Mouse (Mus musculus): ENCODE data around the gene Fasn. TPM values are rescaled to one million over a fixed set of nuclear protein-coding genes. Genes with fewer than 3 reads are reported as not detected.
"Not testable (repeated sequence)": the region's sequence is repeated elsewhere in the genome, so short reads cannot be mapped to it uniquely, and the experiment has no call there.

The Fasn gene
- polyA plus RNA-seq, 1 experiment from 2014 or later, result 97.4 TPM

DNA sequence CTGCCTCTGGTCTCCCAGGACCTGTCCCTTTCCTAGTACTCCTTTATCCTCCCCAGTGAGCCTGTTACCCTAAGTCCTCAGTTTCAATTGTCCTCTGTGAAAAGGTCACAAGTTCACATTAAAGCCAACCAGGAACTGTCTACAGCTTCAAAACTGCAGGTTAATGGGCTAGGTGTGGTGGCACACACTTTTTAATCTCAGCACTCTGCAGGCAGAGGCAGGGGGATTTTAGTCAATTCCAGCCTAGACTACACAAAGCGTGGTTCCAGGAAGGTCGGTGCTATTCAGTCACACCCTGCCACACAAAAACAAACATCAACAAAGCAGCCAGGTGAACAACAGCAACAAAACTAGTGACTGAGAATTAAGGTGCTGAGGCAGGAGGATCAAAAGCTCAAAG lies 27.2 kb upstream of the Fasn start:
- Histone ChIP-seq H3K9me3 (ENCODE audit: control insufficient read depth, low read length) (no peaks in the 10 kb centered on the region), H3K4me3 (replicated peaks; ENCODE audit: low read length) (no peak overlapping the region), H3K36me3 (ENCODE audit: control insufficient read depth, insufficient read depth) (no peaks in the 10 kb centered on the region), H3K4me1 (replicated peaks; ENCODE audit: control insufficient read depth, insufficient read depth, low read length) (no peaks in the 10 kb centered on the region), H3K9ac (replicated peaks; ENCODE audit: low read depth, low read length) (no peak overlapping the region), H3K4me2 (ENCODE audit: low read length) (no peak overlapping the region), H3K27ac (ENCODE audit: low read length) (no peak overlapping the region), H3K27me3 (replicated peaks; ENCODE audit: control insufficient read depth, insufficient read depth, low read length) (no peaks in the 10 kb centered on the region)
- ATAC-seq, result no peak
- 66% methylated on average over 2 of the region's 2 CpGs for WGBS

DNA sequence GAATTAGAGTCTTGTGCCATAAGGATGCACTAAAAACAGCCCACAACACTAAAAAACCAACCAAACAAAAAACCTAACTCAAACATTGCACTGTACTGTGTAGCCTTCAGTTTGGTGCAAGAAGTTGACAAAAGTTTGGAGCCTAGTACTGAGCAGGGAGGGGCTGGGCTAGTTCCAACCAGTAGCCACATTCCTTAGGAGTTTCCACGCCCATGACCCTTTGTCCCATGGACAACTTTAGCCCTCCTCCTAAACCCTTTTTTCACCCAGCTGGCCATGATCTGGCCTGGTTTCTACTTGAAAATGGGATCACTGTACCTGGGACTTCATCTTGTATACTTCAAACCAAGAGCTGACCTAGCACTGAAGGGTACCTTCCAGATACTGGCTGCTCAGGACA lies 26.8 kb upstream of the Fasn start:
- Histone ChIP-seq H3K4me2 (ENCODE audit: low read length) (no peak overlapping the region), H3K27ac (ENCODE audit: low read length) (no peak overlapping the region), H3K4me1 (replicated peaks; ENCODE audit: control insufficient read depth, insufficient read depth, low read length) (no peaks in the 10 kb centered on the region), H3K9ac (replicated peaks; ENCODE audit: low read depth, low read length) (no peak overlapping the region), H3K9me3 (ENCODE audit: control insufficient read depth, low read length) (no peaks in the 10 kb centered on the region), H3K4me3 (replicated peaks; ENCODE audit: low read length) (no peak overlapping the region), H3K36me3 (ENCODE audit: control insufficient read depth, insufficient read depth) (no peaks in the 10 kb centered on the region), H3K27me3 (replicated peaks; ENCODE audit: control insufficient read depth, insufficient read depth, low read length) (no peaks in the 10 kb centered on the region)
- ATAC-seq, result no peak
- 100% methylated on average over 1 of the region's 1 CpGs for WGBS

DNA sequence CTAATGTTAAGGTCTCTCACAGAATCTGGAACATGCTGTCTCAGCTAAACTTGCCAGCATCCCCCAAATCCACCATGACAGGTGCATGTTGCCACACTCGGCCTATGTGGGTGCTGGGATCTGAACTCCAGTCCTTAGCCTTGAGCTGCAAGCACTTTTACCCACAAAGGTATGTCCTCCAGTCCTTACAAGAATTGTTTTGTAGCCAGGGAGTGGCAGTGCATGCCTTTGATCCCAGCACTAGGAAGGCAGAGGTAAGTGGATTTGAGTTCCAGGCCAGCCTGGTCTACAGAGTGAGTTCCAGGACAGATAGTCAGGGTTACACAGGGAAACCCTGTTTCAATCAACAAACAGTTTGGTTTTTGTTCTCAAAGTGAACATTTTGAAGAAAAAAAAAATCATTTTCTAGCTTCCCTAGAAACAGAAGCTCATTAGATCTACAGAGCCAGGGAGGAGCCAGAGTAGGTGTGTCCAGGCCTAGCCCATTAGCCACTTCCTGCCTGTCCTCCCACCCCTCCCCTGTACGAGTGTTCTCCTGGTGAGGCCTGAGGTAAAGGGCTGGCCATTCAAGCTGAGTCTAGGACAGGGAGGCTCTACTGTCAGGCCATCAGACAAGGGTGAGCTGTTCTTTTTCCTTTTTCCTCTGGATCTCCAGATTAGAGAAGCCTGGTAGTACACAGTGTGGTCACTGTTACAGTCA lies 26.1 kb upstream of the Fasn start:
- H3K4me1 ChIP-seq (replicated peaks; ENCODE audit: control insufficient read depth, insufficient read depth, low read length), result no peaks in the 10 kb centered on the region
- H3K27ac ChIP-seq (ENCODE audit: low read length), result no peak overlapping the region
- no peak overlapping the region for H3K4me3 ChIP-seq (replicated peaks; ENCODE audit: low read length)
- H3K36me3 ChIP-seq (ENCODE audit: control insufficient read depth, insufficient read depth), result no peaks in the 10 kb centered on the region
- H3K27me3 ChIP-seq (replicated peaks; ENCODE audit: control insufficient read depth, insufficient read depth, low read length), result no peaks in the 10 kb centered on the region
- no peak overlapping the region for H3K9ac ChIP-seq (replicated peaks; ENCODE audit: low read depth, low read length)
- WGBS, result 72% methylated on average over 2 of the region's 2 CpGs
- H3K4me2 ChIP-seq (ENCODE audit: low read length), result no peak overlapping the region
- no peaks in the 10 kb centered on the region for H3K9me3 ChIP-seq (ENCODE audit: control insufficient read depth, low read length)
- ATAC-seq, result no peak

DNA sequence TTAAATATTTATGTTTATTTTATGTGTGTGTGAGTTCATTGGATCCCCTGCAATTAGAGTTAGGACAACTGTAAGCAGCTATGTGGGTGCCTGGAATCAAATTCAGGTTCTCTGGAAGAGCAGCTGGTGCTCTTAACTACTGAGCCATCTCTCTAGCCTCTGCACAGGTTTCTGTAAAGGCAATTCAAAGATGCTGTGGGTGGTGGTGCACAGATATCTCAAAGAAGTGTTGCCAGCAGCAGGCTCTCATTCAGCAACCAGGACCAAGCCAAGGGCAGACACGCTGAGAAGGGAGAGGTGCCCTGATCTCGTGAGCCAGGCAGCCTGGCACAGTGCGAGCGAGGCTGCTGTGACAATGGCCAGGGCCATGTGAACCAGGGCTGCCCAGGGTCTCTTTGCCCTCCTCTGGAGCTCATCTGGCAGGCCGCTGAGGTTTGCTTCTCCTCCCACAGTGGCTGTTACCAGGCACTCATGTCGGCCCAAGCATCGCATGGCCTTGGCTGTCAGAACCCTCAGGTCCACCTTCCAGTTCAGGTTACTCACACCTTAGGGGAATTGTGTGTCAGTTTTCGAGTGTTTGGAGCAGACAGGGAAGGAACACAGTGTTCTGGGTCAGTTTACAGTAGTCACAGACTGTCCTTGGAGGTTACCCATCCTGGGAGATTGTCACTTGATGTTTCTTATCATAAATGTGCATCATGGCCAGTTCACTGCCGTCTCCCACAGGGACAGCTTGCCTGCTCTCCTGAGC lies 22.6 kb upstream of the Fasn start:
- WGBS, result 95% methylated on average over 9 of the region's 9 CpGs
- Histone ChIP-seq H3K27me3 (replicated peaks; ENCODE audit: control insufficient read depth, insufficient read depth, low read length) (no peaks in the 10 kb centered on the region), H3K27ac (ENCODE audit: low read length) (no peak overlapping the region), H3K4me3 (replicated peaks; ENCODE audit: low read length) (no peak overlapping the region), H3K4me1 (replicated peaks; ENCODE audit: control insufficient read depth, insufficient read depth, low read length) (no peaks in the 10 kb centered on the region), H3K9ac (replicated peaks; ENCODE audit: low read depth, low read length) (no peak overlapping the region), H3K4me2 (ENCODE audit: low read length) (no peak overlapping the region), H3K36me3 (ENCODE audit: control insufficient read depth, insufficient read depth) (no peaks in the 10 kb centered on the region), H3K9me3 (ENCODE audit: control insufficient read depth, low read length) (no peaks in the 10 kb centered on the region)
- ATAC-seq, result no peak

DNA sequence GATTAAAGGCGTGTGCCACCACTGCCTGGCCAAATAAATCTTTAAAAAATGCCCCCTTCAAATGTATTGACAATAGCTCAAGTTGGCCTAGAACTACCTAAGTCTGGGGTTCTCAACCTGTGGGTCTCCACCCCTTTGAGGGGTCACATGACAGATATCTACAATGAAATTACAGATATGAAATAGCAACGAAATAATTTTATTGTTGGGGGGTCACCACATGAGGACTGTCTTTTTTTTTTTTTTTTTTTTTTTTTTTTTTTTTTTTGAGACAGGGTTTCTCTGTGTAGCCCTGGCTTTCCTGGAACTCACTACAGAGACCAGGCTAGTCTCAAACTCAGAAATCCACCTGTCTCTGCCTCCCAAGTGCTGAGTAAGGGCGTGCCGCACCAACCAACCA lies 20.0 kb upstream of the Fasn start:
- H3K9me3 ChIP-seq (ENCODE audit: control insufficient read depth, low read length), result no peaks in the 10 kb centered on the region
- no peak overlapping the region for H3K27ac ChIP-seq (ENCODE audit: low read length)
- H3K27me3 ChIP-seq (replicated peaks; ENCODE audit: control insufficient read depth, insufficient read depth, low read length), result no peaks in the 10 kb centered on the region
- H3K36me3 ChIP-seq (ENCODE audit: control insufficient read depth, insufficient read depth), result no peaks in the 10 kb centered on the region
- no peak overlapping the region for H3K4me3 ChIP-seq (replicated peaks; ENCODE audit: low read length)
- H3K9ac ChIP-seq (replicated peaks; ENCODE audit: low read depth, low read length), result no peak overlapping the region
- 100% methylated on average over 4 of the region's 4 CpGs for WGBS
- no peaks in the 10 kb centered on the region for H3K4me1 ChIP-seq (replicated peaks; ENCODE audit: control insufficient read depth, insufficient read depth, low read length)
- ATAC-seq, result no peak
- no peak overlapping the region for H3K4me2 ChIP-seq (ENCODE audit: low read length)

DNA sequence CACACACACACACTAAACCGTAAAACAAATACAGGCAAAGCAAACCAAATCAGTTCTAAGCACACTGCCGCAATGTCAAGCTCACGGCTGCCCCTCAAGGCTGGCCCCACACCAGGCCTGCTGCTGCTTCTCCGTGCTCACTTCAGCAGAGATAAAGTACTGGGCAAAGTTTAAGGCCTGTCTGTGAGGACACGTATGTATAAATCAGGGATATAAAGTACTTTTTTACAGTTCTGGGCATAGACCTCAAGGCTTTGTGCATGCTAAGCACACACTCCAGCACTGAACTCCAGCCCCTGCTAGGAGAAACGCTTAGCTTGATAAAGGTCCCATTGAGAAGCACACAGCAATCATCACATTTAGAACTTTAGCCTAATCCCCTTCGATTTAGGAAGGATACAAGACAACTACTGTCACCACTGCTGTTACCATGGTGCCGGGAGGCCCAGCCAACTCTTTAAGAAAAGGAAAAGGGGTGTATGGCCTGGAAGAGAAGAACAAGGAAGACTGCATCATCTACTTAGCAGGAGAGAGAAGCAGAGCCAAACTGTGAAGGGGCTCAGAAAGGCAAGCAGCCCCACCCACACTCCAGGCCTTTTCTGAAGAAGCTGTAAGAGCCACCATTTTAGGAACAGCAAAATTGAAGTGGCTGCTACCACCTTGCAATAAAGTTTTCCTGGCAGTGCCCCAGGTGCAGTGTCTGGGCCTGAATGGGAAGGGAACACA lies 9.4 kb upstream of the Fasn start:
- H3K9ac ChIP-seq (replicated peaks; ENCODE audit: low read depth, low read length), result no peak overlapping the region
- H3K27me3 ChIP-seq (replicated peaks; ENCODE audit: control insufficient read depth, insufficient read depth, low read length), result no peaks in the 10 kb centered on the region
- peaks cover 3% of the 10 kb centered on the region; the same call in 1 of the 2 replicates for H3K4me1 ChIP-seq (replicated peaks; ENCODE audit: control insufficient read depth, insufficient read depth, low read length)
- no peak overlapping the region for H3K4me2 ChIP-seq (ENCODE audit: low read length)
- ATAC-seq, result peak; percentile 78
- H3K9me3 ChIP-seq (ENCODE audit: control insufficient read depth, low read length), result no peaks in the 10 kb centered on the region
- 0 out of 2 replicates have a peak overlapping the region, but pooled peaks have one; percentile 46 for H3K27ac ChIP-seq (ENCODE audit: low read length)
- no peaks in the 10 kb centered on the region for H3K36me3 ChIP-seq (ENCODE audit: control insufficient read depth, insufficient read depth)
- WGBS, result 13% methylated on average over 8 of the region's 8 CpGs
- H3K4me3 ChIP-seq (replicated peaks; ENCODE audit: low read length), result no peak overlapping the region

DNA sequence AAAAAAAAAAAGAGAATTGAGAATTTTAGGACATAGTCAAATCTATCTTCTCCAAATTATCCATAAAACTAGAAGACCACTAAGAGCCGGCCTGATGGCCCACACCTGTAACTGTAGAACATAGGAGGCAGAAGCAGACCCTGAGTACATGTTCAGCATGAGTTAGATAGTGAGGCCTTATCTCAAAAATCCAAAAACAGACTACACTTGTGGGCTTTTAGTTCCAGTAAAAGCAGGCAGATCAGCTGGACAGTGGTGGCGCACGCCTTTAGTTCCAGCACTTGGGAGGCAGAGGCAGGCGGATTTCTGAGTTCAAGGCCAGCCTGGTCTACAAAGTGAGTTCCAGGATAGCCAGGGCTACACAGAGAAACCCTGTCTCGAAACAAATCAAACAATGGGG lies 8.6 kb upstream of the Fasn start:
- not testable (repeated sequence) for H3K9me3 ChIP-seq (ENCODE audit: control insufficient read depth, low read length); H3K4me3 ChIP-seq (replicated peaks; ENCODE audit: low read length); H3K4me1 ChIP-seq (replicated peaks; ENCODE audit: control insufficient read depth, insufficient read depth, low read length); H3K36me3 ChIP-seq (ENCODE audit: control insufficient read depth, insufficient read depth); H3K4me2 ChIP-seq (ENCODE audit: low read length); H3K27me3 ChIP-seq (replicated peaks; ENCODE audit: control insufficient read depth, insufficient read depth, low read length); ATAC-seq; H3K9ac ChIP-seq (replicated peaks; ENCODE audit: low read depth, low read length)
- WGBS, result 86% methylated on average over 5 of the region's 5 CpGs
- H3K27ac ChIP-seq (ENCODE audit: low read length), result 0 out of 2 replicates have a peak overlapping the region, but pooled peaks have one; percentile 46

DNA sequence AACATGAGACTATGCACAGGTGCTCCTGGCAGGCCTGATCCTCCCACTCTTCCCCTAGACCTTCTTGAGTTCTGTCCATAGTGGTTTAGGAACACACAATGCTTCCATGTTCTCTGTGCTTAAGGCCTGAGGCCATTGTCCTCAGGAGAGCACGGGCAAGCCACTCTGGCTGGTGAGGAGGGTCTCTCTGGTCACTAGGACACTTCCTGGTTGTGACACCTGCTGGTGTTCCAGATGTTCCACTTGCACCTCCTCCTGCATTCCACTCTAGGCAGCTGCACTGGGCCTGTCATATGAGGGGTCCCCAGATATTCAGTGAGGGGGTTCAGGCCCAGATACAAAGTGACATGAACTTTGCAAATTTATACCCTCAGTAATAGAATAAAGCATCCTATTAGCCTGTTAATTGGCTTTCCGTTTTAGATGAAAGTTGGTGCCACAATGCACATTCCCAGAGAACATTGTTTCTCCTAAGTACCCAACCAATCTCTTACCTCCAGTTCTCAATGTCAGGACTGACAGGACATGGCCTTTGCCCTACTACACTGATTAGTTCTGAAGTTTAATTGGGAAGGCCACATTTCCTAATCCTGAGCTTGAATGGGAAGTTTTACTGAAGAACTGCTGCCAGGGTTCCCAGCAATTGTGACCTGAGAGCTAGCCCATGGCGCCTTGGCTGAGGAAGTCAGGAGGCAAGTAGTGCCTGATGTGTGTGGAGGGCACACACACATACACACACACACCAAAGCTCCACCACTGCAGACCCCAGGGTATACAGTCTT lies 7.5 kb upstream of the Fasn start:
- Histone ChIP-seq H3K9ac (replicated peaks; ENCODE audit: low read depth, low read length) (no peak overlapping the region), H3K27me3 (replicated peaks; ENCODE audit: control insufficient read depth, insufficient read depth, low read length) (no peaks in the 10 kb centered on the region), H3K4me2 (ENCODE audit: low read length) (no peak overlapping the region), H3K4me3 (replicated peaks; ENCODE audit: low read length) (no peak overlapping the region), H3K9me3 (ENCODE audit: control insufficient read depth, low read length) (no peaks in the 10 kb centered on the region), H3K27ac (ENCODE audit: low read length) (no peak overlapping the region), H3K4me1 (replicated peaks; ENCODE audit: control insufficient read depth, insufficient read depth, low read length) (peaks cover 3% of the 10 kb centered on the region; the same call in 1 of the 2 replicates), H3K36me3 (ENCODE audit: control insufficient read depth, insufficient read depth) (no peaks in the 10 kb centered on the region)
- 53% methylated on average over 3 of the region's 3 CpGs for WGBS
- ATAC-seq, result no peak

DNA sequence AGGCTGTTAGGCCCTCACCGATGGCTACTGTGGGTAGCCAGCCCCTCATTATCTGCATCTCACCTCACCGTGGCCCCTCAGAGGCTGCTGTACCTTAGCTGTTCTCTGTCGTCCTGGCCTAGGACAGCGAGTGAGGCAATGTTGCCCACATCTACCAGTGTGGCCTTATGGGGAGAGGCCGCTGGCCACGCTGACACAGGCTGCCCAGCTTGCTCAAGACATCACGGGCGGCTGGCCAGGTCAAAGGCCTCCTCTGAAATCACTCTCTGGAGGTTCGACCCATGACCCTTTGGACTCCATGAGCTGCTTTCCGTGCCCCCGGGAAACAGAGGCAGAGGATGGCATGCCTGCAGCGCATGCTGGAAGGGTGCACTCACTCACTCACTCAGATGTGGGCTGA lies 6.3 kb upstream of the Fasn start:
- H3K27ac ChIP-seq (ENCODE audit: low read length), result no peak overlapping the region
- WGBS, result 86% methylated on average over 12 of the region's 12 CpGs
- peaks cover 3% of the 10 kb centered on the region for H3K4me1 ChIP-seq (replicated peaks; ENCODE audit: control insufficient read depth, insufficient read depth, low read length)
- no peaks in the 10 kb centered on the region for H3K27me3 ChIP-seq (replicated peaks; ENCODE audit: control insufficient read depth, insufficient read depth, low read length)
- H3K9ac ChIP-seq (replicated peaks; ENCODE audit: low read depth, low read length), result no peak overlapping the region
- no peaks in the 10 kb centered on the region for H3K36me3 ChIP-seq (ENCODE audit: control insufficient read depth, insufficient read depth)
- no peaks in the 10 kb centered on the region for H3K9me3 ChIP-seq (ENCODE audit: control insufficient read depth, low read length)
- no peak overlapping the region for H3K4me3 ChIP-seq (replicated peaks; ENCODE audit: low read length)
- no peak for ATAC-seq
- no peak overlapping the region for H3K4me2 ChIP-seq (ENCODE audit: low read length)
